Mouse (Mus musculus) forebrain, embryonic 15.5 days (tissue): ENCODE results near the gene Thoc3. TPM values are rescaled to one million over a fixed set of nuclear protein-coding genes. Genes with fewer than 3 reads are reported as not detected.

Experiments used
- ATAC-seq: fragments of 200-750 bp; cut with Nextera tagmentation; replicated peaks from 2 replicates; pipeline ENCODE4 v1.8.0; 2017; ENCODE audit warnings: mild to moderate bottlenecking, moderate TSS enrichment, moderate library complexity
- H3K27ac ChIP-seq: fragments of 300-500 bp; sonication (generic); replicated peaks from 2 replicates; pipeline ENCODE4 v1.5.1; 2015; ENCODE audit warnings: mild to moderate bottlenecking, inconsistent platforms
- H3K27me3 ChIP-seq: fragments of 300-500 bp; sonication (generic); 2 replicates; pipeline ENCODE4 v1.6.1; 2015; ENCODE audit warnings: inconsistent platforms
- H3K36me3 ChIP-seq: fragments of 300-500 bp; sonication (generic); 2 replicates; pipeline ENCODE4 v1.6.1; 2015; ENCODE audit warnings: mild to moderate bottlenecking, inconsistent platforms
- H3K4me1 ChIP-seq: fragments of 300-500 bp; sonication (generic); 2 replicates; pipeline ENCODE4 v1.6.1; 2015; ENCODE audit warnings: inconsistent platforms
- H3K4me2 ChIP-seq: fragments of 300-500 bp; sonication (generic); replicated peaks from 2 replicates; pipeline ENCODE4 v1.6.1; 2015; ENCODE audit warnings: mild to moderate bottlenecking, inconsistent platforms
- H3K4me3 ChIP-seq: fragments of 300-500 bp; sonication (generic); 2 replicates; pipeline ENCODE4 v1.5.1; 2015; ENCODE audit warnings: mild to moderate bottlenecking, inconsistent platforms
- H3K9ac ChIP-seq: fragments of 300-500 bp; sonication (generic); replicated peaks from 2 replicates; pipeline ENCODE4 v1.6.1; 2015; ENCODE audit warnings: mild to moderate bottlenecking, inconsistent platforms
- H3K9me3 ChIP-seq: fragments of 300-500 bp; sonication (generic); 2 replicates; pipeline ENCODE4 v1.6.1; 2016; ENCODE audit warnings: inconsistent platforms
- WGBS: fragments of 180-500 bp; shearing (Covaris S2); methylation state at CpG from one replicate; pipeline ENCODE4 v1.1.7; 2015; ENCODE audit warnings: mixed read lengths; 5-methylcytosine and 5-hydroxymethylcytosine counted together
- polyA plus RNA-seq: library from polyadenylated mRNA; unstranded; fragments of >200 nt; fragmentation: Nextera tagmentation; extraction: Ambion mirVana; gene quantifications from 2 replicates; pipeline ENCODE4 v1.2.1, GENCODE M21; 2015

Gene Thoc3
- polyA plus RNA-seq, 1 experiment from 2014 or later = 93.8 TPM

DNA sequence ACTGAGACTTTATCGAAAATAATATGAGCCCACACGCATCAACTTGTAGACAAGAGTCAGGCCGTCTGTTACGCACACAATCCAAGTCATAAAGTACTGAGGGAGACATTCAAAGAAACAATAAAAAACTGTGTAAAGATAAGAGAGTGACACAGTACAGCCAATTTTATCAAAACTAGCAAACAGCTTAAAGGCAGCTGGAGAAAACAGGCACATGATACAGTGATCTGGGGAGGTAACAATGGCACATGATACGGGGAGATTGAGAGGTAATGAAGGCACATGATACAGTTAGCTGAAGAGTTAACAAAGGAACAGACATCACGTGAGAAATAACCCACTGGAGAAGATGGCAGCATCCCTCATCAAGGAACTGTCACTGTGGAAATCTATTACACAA lies 31.6 kb downstream of the Thoc3 start:
- no peak for ATAC-seq
- no peak overlapping the region for H3K4me2 ChIP-seq
- H3K9ac ChIP-seq = no peak overlapping the region
- H3K27me3 ChIP-seq = no peaks in the 10 kb centered on the region
- H3K4me3 ChIP-seq = no peak overlapping the region
- 91% methylated on average over 6 of the region's 6 CpGs for WGBS
- H3K4me1 ChIP-seq = no peaks in the 10 kb centered on the region
- H3K9me3 ChIP-seq = no peaks in the 10 kb centered on the region
- H3K27ac ChIP-seq = no peak overlapping the region
- H3K36me3 ChIP-seq = no peaks in the 10 kb centered on the region

GRCm38 (mm10) chr13:54436666-54437065 lies 32.0 kb downstream of the Thoc3 start:
- WGBS = 76% methylated on average over 5 of the region's 5 CpGs
- no peak overlapping the region for H3K4me2 ChIP-seq
- no peak for ATAC-seq
- no peak overlapping the region for H3K4me3 ChIP-seq
- H3K27ac ChIP-seq = no peak overlapping the region
- H3K9me3 ChIP-seq = no peaks in the 10 kb centered on the region
- H3K9ac ChIP-seq = no peak overlapping the region
- no peaks in the 10 kb centered on the region for H3K36me3 ChIP-seq
- no peaks in the 10 kb centered on the region for H3K27me3 ChIP-seq
- H3K4me1 ChIP-seq = no peaks in the 10 kb centered on the region

- H3K4me1 ChIP-seq = no peaks in the 10 kb centered on the region
- H3K36me3 ChIP-seq = no peaks in the 10 kb centered on the region
- no peak overlapping the region for H3K4me3 ChIP-seq
- ATAC-seq = no peak
- no peaks in the 10 kb centered on the region for H3K9me3 ChIP-seq
- H3K9ac ChIP-seq = no peak overlapping the region
- 90% methylated on average over 9 of the region's 9 CpGs for WGBS
- no peaks in the 10 kb centered on the region for H3K27me3 ChIP-seq
- no peak overlapping the region for H3K27ac ChIP-seq
- no peak overlapping the region for H3K4me2 ChIP-seq
These were observed 37.5 kb downstream of the Thoc3 start for GRCm38 (mm10) chr13:54431161-54431560.

DNA sequence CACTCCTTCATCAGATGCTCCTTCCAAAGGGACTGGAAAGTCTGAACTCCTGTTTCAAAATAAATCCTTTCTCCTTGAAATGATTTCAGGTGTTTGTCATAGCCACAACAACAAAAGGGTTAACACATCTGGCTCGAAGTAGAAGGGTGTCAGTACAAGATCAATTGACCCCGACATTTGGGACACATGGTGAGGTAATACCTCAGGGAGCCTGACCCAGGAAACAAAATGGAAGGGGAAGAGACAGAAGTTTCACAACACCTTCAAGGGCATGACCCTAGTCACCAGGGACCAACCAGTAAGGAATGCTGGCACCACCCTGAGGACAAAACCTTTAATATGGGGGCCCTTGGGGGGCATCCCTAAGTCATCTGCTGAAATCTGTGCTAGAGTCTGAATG lies 38.6 kb downstream of the Thoc3 start:
- Histone ChIP-seq H3K9me3 (no peaks in the 10 kb centered on the region), H3K36me3 (no peaks in the 10 kb centered on the region), H3K4me2 (no peak overlapping the region), H3K4me1 (peaks cover 5% of the 10 kb centered on the region), H3K9ac (no peak overlapping the region), H3K27ac (no peak overlapping the region), H3K27me3 (no peaks in the 10 kb centered on the region), H3K4me3 (no peak overlapping the region)
- 70% methylated on average over 2 of the region's 2 CpGs for WGBS
- no peak for ATAC-seq

DNA sequence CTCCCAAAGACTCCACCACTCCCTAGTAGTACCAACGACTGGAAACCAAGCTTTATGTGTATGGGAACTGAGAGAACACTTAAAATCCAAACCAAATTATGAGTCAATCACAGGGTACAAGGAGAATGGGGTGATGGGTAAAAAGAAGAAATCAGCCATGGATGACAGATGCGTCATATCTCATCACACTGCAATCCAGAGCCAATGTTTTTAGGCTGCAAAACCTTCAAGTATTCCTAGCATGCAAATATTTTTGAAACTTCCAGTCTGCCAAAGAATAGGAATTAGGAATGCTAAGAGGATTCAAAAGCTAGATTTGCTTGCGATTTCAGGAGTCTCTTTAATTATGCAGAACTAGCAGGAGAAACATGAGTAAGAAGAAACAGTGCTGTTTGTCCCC lies 39.9 kb downstream of the Thoc3 start:
- Histone ChIP-seq H3K9ac (no peak overlapping the region), H3K27me3 (no peaks in the 10 kb centered on the region), H3K4me2 (no peak overlapping the region), H3K4me1 (peaks cover 9% of the 10 kb centered on the region), H3K4me3 (no peak overlapping the region), H3K36me3 (no peaks in the 10 kb centered on the region), H3K9me3 (no peaks in the 10 kb centered on the region), H3K27ac (no peak overlapping the region)
- 70% methylated on average over 3 of the region's 3 CpGs for WGBS
- ATAC-seq = no peak

DNA sequence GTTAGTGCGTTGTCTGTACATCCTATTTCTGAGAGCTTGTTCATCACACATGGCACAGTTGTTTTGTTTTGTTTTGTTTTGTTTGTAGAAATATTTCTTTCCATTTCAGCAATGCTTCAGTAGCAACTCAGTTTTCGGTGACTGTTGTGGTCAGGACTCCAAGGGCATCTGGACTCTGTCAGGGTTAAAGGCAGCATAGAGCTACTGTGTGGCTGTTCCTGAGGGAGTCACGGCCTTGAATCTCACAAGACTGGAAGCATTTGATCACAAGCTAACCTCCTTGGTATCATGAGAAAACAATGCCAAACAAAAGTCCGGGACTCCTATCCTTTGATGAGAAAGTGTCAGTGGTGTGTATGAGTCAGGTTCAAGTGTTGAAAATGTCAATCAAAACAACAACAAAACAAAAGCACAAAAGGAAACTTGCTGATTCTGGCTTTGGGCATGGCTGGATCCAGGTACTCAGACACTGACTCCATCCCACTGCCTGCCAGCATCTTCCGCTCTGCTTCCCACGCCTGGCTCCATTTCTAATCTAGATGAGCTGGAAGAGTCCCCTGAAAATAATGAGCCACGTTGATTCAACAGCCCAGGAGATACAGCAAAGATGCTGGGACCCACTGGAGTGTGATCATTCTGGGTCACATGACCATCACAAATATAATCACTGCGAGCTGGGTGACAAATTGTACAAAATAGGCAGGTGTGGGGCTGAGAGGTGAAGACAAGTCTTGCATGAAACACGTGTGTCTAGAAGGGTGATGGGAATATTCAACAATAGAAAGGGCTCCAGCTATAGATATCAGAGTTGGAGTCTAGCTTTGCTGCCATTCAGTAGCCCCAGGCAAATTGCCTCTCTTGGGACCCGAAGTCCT lies 41.6 kb downstream of the Thoc3 start:
- H3K27ac ChIP-seq = no peak overlapping the region
- H3K36me3 ChIP-seq = no peaks in the 10 kb centered on the region
- no peak overlapping the region for H3K4me3 ChIP-seq
- peaks cover 9% of the 10 kb centered on the region for H3K4me1 ChIP-seq
- no peak overlapping the region for H3K4me2 ChIP-seq
- H3K9ac ChIP-seq = no peak overlapping the region
- 72% methylated on average over 10 of the region's 10 CpGs for WGBS
- ATAC-seq = no peak
- no peaks in the 10 kb centered on the region for H3K27me3 ChIP-seq
- H3K9me3 ChIP-seq = no peaks in the 10 kb centered on the region

GRCm38 (mm10) chr13:54425269-54425668 lies 43.4 kb downstream of the Thoc3 start:
- peak; percentile 70 for ATAC-seq
- Histone ChIP-seq H3K9me3 (no peaks in the 10 kb centered on the region), H3K4me3 (no peak overlapping the region), H3K27ac (peak overlapping the region; percentile 47; the same call in 1 of the 2 replicates), H3K4me2 (no peak overlapping the region), H3K36me3 (no peaks in the 10 kb centered on the region), H3K27me3 (no peaks in the 10 kb centered on the region), H3K9ac (no peak overlapping the region), H3K4me1 (peaks cover 9% of the 10 kb centered on the region)
- 46% methylated on average over 2 of the region's 2 CpGs for WGBS

DNA sequence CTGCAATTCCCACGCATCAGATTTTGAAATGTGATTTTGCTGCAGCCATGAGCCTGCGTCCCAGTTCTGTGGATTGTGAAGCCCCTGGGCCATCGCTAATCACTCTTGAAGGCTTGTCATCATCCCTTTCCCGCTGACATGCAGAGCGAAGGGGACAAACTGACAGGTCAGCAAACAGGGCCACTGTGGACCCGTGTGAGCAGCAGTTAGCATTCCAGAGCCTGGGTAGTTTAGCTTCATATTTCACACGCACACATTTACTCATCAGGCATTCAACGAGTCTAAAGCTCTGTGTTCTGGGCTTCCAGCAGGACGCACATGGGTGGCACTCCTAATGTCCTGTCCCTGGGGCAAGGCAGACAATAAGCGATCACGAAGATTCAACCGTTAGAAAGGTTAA lies 48.4 kb downstream of the Thoc3 start:
- no peaks in the 10 kb centered on the region for H3K9me3 ChIP-seq
- no peaks in the 10 kb centered on the region for H3K36me3 ChIP-seq
- no peak overlapping the region for H3K27ac ChIP-seq

DNA sequence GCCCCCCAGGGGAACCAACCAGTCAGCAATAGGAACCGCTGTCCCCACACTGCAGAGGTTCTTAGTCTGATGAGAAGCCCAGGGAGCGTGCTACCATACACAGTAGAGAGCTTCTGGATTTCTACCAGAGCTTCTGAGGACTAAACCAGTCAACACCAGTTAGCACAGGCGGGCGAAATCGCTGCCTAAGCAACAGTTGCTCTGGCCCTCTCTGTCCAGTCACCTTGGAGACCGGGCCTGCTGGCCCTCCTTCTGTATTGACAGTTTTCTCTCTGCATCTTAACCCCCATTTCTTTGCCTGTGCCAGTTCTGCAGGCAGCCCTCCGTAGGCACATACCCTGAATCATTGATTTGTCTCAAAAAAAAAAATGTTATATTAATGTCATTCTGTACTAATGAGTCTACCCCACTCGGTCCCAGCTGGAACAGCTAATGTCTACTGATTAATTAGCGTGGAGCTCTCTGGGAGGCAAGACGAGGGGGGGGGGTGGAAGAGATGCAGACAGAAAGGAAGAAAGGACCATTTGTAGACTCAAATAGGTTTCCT lies 49.8 kb downstream of the Thoc3 start:
- H3K9me3 ChIP-seq = no peaks in the 10 kb centered on the region
- no peak overlapping the region for H3K4me2 ChIP-seq
- peak; percentile 74 for ATAC-seq
- H3K4me3 ChIP-seq = no peak overlapping the region
- H3K36me3 ChIP-seq = no peaks in the 10 kb centered on the region
- H3K9ac ChIP-seq = no peak overlapping the region
- H3K27me3 ChIP-seq = no peaks in the 10 kb centered on the region
- H3K4me1 ChIP-seq = peaks cover 11% of the 10 kb centered on the region
- H3K27ac ChIP-seq = peak overlapping the region; percentile 72
- 35% methylated on average over 10 of the region's 10 CpGs for WGBS

More for the DNA sequence above, 48.4 kb downstream of the Thoc3 start:
- 85% methylated on average over 12 of the region's 12 CpGs for WGBS
- H3K27me3 ChIP-seq = no peaks in the 10 kb centered on the region
- no peak for ATAC-seq
- H3K4me1 ChIP-seq = peaks cover 16% of the 10 kb centered on the region
- no peak overlapping the region for H3K4me2 ChIP-seq
- H3K9ac ChIP-seq = no peak overlapping the region
- no peak overlapping the region for H3K4me3 ChIP-seq

- Histone ChIP-seq H3K4me3 (no peak overlapping the region), H3K9me3 (no peaks in the 10 kb centered on the region), H3K9ac (no peak overlapping the region), H3K36me3 (no peaks in the 10 kb centered on the region), H3K27me3 (no peaks in the 10 kb centered on the region), H3K4me2 (no peak overlapping the region), H3K27ac (no peak overlapping the region), H3K4me1 (peaks cover 26% of the 10 kb centered on the region)
- no peak for ATAC-seq
- WGBS = 97% methylated on average over 4 of the region's 4 CpGs
These were observed 53.6 kb downstream of the Thoc3 start for GRCm38 (mm10) chr13:54415059-54415458.

DNA sequence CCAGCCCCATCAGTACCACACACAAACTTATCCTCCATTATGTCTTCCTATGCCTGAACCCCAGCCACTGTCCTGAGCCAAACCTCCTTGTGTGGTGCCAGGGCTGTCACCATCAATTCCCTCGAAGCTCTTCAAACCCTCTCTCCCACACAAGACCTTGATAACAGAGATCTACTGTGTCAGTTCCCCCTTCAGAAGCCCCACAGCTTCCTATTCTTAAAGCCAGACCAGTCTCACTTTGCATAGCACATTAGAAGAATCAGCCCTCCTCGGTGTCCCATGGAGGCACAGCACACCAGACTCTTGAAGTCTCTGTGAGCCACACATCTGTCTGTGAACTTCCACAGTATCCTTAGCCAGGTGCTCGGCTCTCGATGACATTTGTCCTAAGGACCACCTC lies 55.9 kb downstream of the Thoc3 start:
- no peak overlapping the region for H3K4me3 ChIP-seq
- peak overlapping the region; percentile 64 for H3K27ac ChIP-seq
- H3K9ac ChIP-seq = no peak overlapping the region
- H3K27me3 ChIP-seq = no peaks in the 10 kb centered on the region
- no peaks in the 10 kb centered on the region for H3K9me3 ChIP-seq
- WGBS = 80% methylated on average over 4 of the region's 4 CpGs
- no peaks in the 10 kb centered on the region for H3K36me3 ChIP-seq
- H3K4me1 ChIP-seq = peaks cover 15% of the 10 kb centered on the region
- H3K4me2 ChIP-seq = no peak overlapping the region
- peak; percentile 43; the same call in 1 of the 2 replicates for ATAC-seq

- ATAC-seq = peak; percentile 93
- Histone ChIP-seq H3K9me3 (no peaks in the 10 kb centered on the region), H3K9ac (no peak overlapping the region), H3K36me3 (no peaks in the 10 kb centered on the region), H3K27me3 (no peaks in the 10 kb centered on the region), H3K4me2 (no peak overlapping the region), H3K4me3 (no peak overlapping the region), H3K4me1 (peaks cover 15% of the 10 kb centered on the region), H3K27ac (peak overlapping the region; percentile 64)
- 4% methylated on average over 7 of the region's 7 CpGs for WGBS
These were observed 56.4 kb downstream of the Thoc3 start for GRCm38 (mm10) chr13:54412236-54412635.
